Mouse (Mus musculus): ENCODE results near the gene Ubxn6.

The Ubxn6 gene

DNA sequence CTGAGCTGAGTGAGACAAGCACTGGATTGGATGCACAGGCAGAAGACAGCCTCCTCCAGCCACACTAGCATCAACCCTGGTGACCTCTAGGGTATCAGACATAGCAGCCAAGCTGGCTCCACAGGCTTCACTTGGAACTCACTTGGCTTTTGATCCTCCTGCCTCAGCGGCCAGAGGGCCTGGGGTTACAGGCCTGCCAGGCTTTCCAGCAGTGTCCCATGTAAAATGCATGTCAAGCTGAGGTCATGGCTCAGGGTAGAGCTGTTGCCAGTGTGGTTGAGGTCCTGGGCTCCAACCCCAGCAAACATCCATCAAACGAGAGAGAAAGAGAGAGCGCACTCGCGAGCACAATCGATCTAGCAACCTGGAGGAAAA is 40.1 kb downstream of the Ubxn6 start:
- H3K9me3 ChIP-seq (ENCODE audit: low read length): no peaks in the 10 kb centered on the region
- H3K4me1 ChIP-seq (replicated peaks; ENCODE audit: low read depth, low read length): peaks cover 83% of the 10 kb centered on the region
- H3K4me3 ChIP-seq (replicated peaks; ENCODE audit: low read length): no peak overlapping the region
- peaks cover 49% of the 10 kb centered on the region for H3K36me3 ChIP-seq (ENCODE audit: insufficient read depth, low read length)
- TF ChIP-seq POU5F1 (IDR thresholded peaks at IDR 0.05; ENCODE audit: borderline replicate concordance, low read length) (no peak), NANOG (IDR thresholded peaks at IDR 0.05; ENCODE audit: borderline replicate concordance, low read length) (no peak), CTCF (conservative IDR thresholded peaks at IDR 0.05; ENCODE audit: low read length) (no peak)
- no peaks in the 10 kb centered on the region for H3K27me3 ChIP-seq (ENCODE audit: insufficient read depth, low read length)

DNA sequence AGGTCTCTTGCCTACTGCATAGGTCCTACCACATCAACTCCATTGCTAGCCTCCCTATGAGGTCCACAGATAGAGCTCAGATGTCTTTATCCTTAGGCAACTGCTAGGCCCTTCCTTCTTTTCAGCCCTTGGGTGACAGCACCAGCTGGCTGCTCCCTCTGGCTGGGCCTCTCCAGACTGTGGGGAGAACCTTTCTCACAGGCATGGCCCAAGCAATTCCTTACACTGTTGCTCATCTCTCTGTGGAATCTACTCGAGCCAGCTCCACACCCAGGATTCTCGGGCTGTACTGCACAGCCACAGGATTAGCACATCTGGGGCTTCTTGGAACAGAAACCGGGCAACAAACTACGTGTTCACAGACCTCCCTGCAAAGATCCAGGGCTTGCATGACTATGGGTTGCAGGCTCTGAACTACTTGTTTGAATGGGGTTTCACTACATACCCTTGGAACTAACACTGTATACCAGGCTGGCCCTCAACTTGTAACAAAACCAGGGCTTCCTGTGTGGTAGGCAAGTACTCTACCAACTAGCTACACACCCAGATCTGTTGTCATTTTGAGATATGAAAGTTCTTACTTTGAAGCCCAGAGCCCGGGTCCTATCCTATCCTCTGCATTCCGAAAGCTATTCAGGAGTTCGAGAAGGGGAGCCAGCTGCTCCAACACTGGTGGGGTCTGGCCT is 40.6 kb downstream of the Ubxn6 start:
- TF ChIP-seq NANOG (IDR thresholded peaks at IDR 0.05; ENCODE audit: borderline replicate concordance, low read length): no peak
- Histone ChIP-seq H3K36me3 (ENCODE audit: insufficient read depth, low read length) (peaks cover 54% of the 10 kb centered on the region), H3K4me1 (replicated peaks; ENCODE audit: low read depth, low read length) (peaks cover 86% of the 10 kb centered on the region), H3K27me3 (ENCODE audit: insufficient read depth, low read length) (no peaks in the 10 kb centered on the region), H3K4me3 (replicated peaks; ENCODE audit: low read length) (no peak overlapping the region), H3K9me3 (ENCODE audit: low read length) (no peaks in the 10 kb centered on the region)

DNA sequence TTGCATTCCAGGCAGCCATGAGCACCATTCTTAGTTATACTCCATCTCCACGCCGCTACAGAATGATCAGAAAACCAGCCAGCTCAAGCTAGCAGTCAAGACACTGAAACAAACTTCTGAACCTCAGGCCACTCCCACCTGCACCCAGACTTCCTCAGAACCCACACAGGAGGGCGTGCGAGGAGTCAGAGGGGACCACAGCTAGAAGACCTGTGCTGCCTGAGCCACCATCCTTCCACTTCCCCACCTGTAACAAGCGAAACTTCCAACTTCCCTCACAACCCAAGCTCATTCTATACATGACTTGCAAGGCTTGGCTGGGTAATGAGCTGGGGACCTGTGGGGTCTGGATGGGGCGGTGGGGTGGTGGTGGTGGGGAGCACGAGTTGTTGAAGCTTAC is 42.0 kb downstream of the Ubxn6 start:
- Histone ChIP-seq H3K36me3 (ENCODE audit: insufficient read depth, low read length) (peaks cover 68% of the 10 kb centered on the region), H3K4me1 (replicated peaks; ENCODE audit: low read depth, low read length) (peaks cover 86% of the 10 kb centered on the region), H3K4me3 (replicated peaks; ENCODE audit: low read length) (no peak overlapping the region; the same call in 1 of the 2 replicates), H3K27me3 (ENCODE audit: insufficient read depth, low read length) (no peaks in the 10 kb centered on the region), H3K9me3 (ENCODE audit: low read length) (no peaks in the 10 kb centered on the region)
- TF ChIP-seq NANOG (IDR thresholded peaks at IDR 0.05; ENCODE audit: borderline replicate concordance, low read length) (no peak), CTCF (conservative IDR thresholded peaks at IDR 0.05; ENCODE audit: low read length) (no peak), POU5F1 (IDR thresholded peaks at IDR 0.05; ENCODE audit: borderline replicate concordance, low read length) (no peak)

DNA sequence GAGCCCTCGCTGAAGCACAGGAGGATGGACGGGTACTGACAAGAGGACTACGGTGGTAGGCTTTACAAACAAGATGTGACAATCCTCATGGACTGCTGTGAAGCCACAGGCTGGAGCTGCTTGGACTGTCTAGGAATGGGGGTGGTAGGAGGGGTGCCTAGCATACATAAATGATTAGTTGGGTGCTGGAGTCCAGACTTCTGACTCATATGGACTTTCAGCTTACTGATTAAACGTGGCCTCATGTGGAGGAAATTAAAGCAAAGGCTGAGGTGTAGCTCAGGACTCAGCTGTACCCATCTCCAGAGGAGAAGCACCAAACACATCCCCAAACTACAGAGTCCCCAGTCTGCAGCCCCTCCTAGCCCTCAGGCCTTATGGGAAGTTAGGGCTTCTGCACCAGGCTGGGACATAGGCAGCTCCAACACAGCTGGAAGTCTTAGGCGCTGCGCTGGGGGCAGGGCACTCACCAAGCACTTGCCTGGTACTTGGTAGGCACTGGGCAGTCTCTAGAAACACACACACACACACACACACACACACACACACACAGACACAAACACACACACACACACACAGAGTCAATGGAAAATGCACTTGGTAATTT is 42.6 kb downstream of the Ubxn6 start:
- H3K4me3 ChIP-seq (replicated peaks; ENCODE audit: low read length): 0 out of 2 replicates have a peak overlapping the region, but pooled peaks have one; percentile 10
- H3K4me1 ChIP-seq (replicated peaks; ENCODE audit: low read depth, low read length): peaks cover 82% of the 10 kb centered on the region
- TF ChIP-seq NANOG (IDR thresholded peaks at IDR 0.05; ENCODE audit: borderline replicate concordance, low read length) (no peak), CTCF (conservative IDR thresholded peaks at IDR 0.05; ENCODE audit: low read length) (no peak), POU5F1 (IDR thresholded peaks at IDR 0.05; ENCODE audit: borderline replicate concordance, low read length) (no peak)
- no peaks in the 10 kb centered on the region for H3K9me3 ChIP-seq (ENCODE audit: low read length)
- no peaks in the 10 kb centered on the region for H3K27me3 ChIP-seq (ENCODE audit: insufficient read depth, low read length)
- peaks cover 74% of the 10 kb centered on the region for H3K36me3 ChIP-seq (ENCODE audit: insufficient read depth, low read length)

DNA sequence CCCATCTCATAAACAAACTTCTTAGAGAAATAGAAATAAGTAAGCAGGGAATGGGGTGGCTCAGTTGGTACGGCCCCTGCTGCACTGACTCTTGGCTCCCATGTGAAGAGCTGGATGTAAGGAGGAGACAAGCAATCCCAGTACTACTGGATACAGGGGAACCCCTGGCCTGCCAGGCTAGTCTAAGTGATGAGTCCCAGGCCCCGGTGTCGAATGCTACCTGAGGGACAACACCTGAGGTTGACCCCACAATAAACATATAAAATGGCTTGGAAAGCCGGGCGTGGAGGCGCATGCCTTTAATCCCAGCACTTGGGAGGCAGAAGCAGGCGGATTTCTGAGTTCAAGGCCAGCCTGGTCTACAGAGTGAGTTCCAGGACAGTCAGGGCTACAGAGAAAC is 43.4 kb downstream of the Ubxn6 start:
- Histone ChIP-seq H3K4me3 (replicated peaks; ENCODE audit: low read length) (no peak overlapping the region), H3K9me3 (ENCODE audit: low read length) (no peaks in the 10 kb centered on the region), H3K4me1 (replicated peaks; ENCODE audit: low read depth, low read length) (peaks cover 78% of the 10 kb centered on the region), H3K36me3 (ENCODE audit: insufficient read depth, low read length) (peaks cover 82% of the 10 kb centered on the region), H3K27me3 (ENCODE audit: insufficient read depth, low read length) (no peaks in the 10 kb centered on the region)
- no peak for TF ChIP-seq POU5F1 (IDR thresholded peaks at IDR 0.05; ENCODE audit: borderline replicate concordance, low read length)
- no peak for TF ChIP-seq NANOG (IDR thresholded peaks at IDR 0.05; ENCODE audit: borderline replicate concordance, low read length)

DNA sequence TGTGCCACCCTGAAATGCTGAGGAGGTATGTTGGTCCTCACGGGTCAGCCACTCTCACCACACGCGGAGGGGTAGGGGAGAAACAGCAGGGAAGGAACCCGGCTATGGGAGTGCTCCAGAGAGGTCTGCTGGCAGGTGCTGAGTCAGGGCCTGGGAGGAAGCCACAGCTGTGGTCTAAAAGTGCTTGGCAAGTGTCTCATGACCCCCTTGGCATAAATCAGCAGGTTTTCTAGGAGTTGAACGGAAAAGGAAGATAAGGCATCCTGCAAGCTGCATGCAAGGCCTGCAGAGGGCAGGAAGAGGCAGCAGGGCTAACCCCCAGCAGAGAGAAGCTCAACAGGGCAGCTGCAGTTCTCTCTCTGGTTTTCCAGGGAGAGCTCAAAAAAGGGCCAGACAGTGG is 43.9 kb downstream of the Ubxn6 start:
- Histone ChIP-seq H3K4me3 (replicated peaks; ENCODE audit: low read length) (no peak overlapping the region), H3K27me3 (ENCODE audit: insufficient read depth, low read length) (no peaks in the 10 kb centered on the region), H3K9me3 (ENCODE audit: low read length) (no peaks in the 10 kb centered on the region), H3K36me3 (ENCODE audit: insufficient read depth, low read length) (peaks cover 87% of the 10 kb centered on the region), H3K4me1 (replicated peaks; ENCODE audit: low read depth, low read length) (peaks cover 83% of the 10 kb centered on the region)
- TF ChIP-seq POU5F1 (IDR thresholded peaks at IDR 0.05; ENCODE audit: borderline replicate concordance, low read length) (no peak), CTCF (conservative IDR thresholded peaks at IDR 0.05; ENCODE audit: low read length) (no peak), NANOG (IDR thresholded peaks at IDR 0.05; ENCODE audit: borderline replicate concordance, low read length) (no peak)

- Histone ChIP-seq H3K27me3 (ENCODE audit: insufficient read depth, low read length) (no peaks in the 10 kb centered on the region), H3K4me3 (replicated peaks; ENCODE audit: low read length) (no peak overlapping the region), H3K36me3 (ENCODE audit: insufficient read depth, low read length) (peaks cover 92% of the 10 kb centered on the region), H3K9me3 (ENCODE audit: low read length) (no peaks in the 10 kb centered on the region), H3K4me1 (replicated peaks; ENCODE audit: low read depth, low read length) (peaks cover 79% of the 10 kb centered on the region)
- TF ChIP-seq CTCF (conservative IDR thresholded peaks at IDR 0.05; ENCODE audit: low read length) (no peak), POU5F1 (IDR thresholded peaks at IDR 0.05; ENCODE audit: borderline replicate concordance, low read length) (no peak), NANOG (IDR thresholded peaks at IDR 0.05; ENCODE audit: borderline replicate concordance, low read length) (no peak)
Observed at GRCm38 (mm10) chr17:56030238-56030870, 44.5 kb downstream of the Ubxn6 start.

GRCm38 (mm10) chr17:56027801-56028441 is 46.9 kb downstream of the Ubxn6 start:
- H3K9me3 ChIP-seq (ENCODE audit: low read length): no peaks in the 10 kb centered on the region
- TF ChIP-seq NANOG (IDR thresholded peaks at IDR 0.05; ENCODE audit: borderline replicate concordance, low read length) (no peak), CTCF (conservative IDR thresholded peaks at IDR 0.05; ENCODE audit: low read length) (no peak), POU5F1 (IDR thresholded peaks at IDR 0.05; ENCODE audit: borderline replicate concordance, low read length) (no peak)
- peaks cover 78% of the 10 kb centered on the region for H3K4me1 ChIP-seq (replicated peaks; ENCODE audit: low read depth, low read length)
- no peaks in the 10 kb centered on the region for H3K27me3 ChIP-seq (ENCODE audit: insufficient read depth, low read length)
- no peak overlapping the region for H3K4me3 ChIP-seq (replicated peaks; ENCODE audit: low read length)
- peaks cover 93% of the 10 kb centered on the region for H3K36me3 ChIP-seq (ENCODE audit: insufficient read depth, low read length)
